Mouse (Mus musculus) spleen, adult 2 months (tissue): ENCODE measurements at regions not wholly inside any gene's neighbourhood (a gene's known extent, or its start where the extent isn't known, plus 50 kb on each side); places are given as distances from the start of the nearest gene placed in this dataset.

Source experiments
- CTCF ChIP-seq: fragments of 200-500 bp; IDR thresholded peaks from 2 replicates; pipeline ENCODE4 v1.5.1; 2011; ENCODE audit warnings: mild to moderate bottlenecking, inconsistent platforms; ENCODE audit not compliant: insufficient read depth, insufficient read length, insufficient replicate concordance; ENCODE audit errors: extremely low read depth
- POLR2A ChIP-seq: fragments of 200-500 bp; IDR thresholded peaks from 2 replicates; pipeline ENCODE4 v1.6.1; 2011; ENCODE audit warnings: low read depth, low read length, inconsistent platforms

GRCm38 (mm10) chr3:60320213-60320936 is 152.3 kb upstream of the Mbnl1 start:
- no peak for TF ChIP-seq POLR2A
- TF ChIP-seq CTCF: peak; percentile 44; the same call in 1 of the 2 replicates
